Mouse (Mus musculus) brown adipose tissue, adult 24 weeks (tissue): Measurements from ENCODE around the gene Pcnt. TPM values are rescaled to one million over a fixed set of nuclear protein-coding genes. Genes with fewer than 3 reads are reported as not detected.

Experiments
- H3K27ac ChIP-seq: fragments of 200-500 bp; replicated peaks from 2 replicates; pipeline ENCODE4 v1.5.1; 2012; ENCODE audit warnings: low read depth, mild to moderate bottlenecking, low read length
- H3K4me1 ChIP-seq: fragments of 200-500 bp; 2 replicates; pipeline ENCODE4 v1.6.1; 2012; ENCODE audit warnings: low read length, mixed read lengths; ENCODE audit not compliant: control insufficient read depth, insufficient read depth, insufficient read length
- H3K4me3 ChIP-seq: fragments of 200-500 bp; 2 replicates; pipeline ENCODE4 v1.5.1; 2012; ENCODE audit warnings: low read depth, mild to moderate bottlenecking, low read length, moderate library complexity; ENCODE audit not compliant: insufficient read depth
- polyA plus RNA-seq: library from polyadenylated mRNA; stranded (reverse); fragments of >200 nt; gene quantifications from 2 replicates; pipeline ENCODE4 v1.2.4, GENCODE M21; 2012; ENCODE audit not compliant: missing spikeins, insufficient read depth, insufficient read length

Pcnt gene
- polyA plus RNA-seq, 1 experiment: 4.7 TPM

DNA sequence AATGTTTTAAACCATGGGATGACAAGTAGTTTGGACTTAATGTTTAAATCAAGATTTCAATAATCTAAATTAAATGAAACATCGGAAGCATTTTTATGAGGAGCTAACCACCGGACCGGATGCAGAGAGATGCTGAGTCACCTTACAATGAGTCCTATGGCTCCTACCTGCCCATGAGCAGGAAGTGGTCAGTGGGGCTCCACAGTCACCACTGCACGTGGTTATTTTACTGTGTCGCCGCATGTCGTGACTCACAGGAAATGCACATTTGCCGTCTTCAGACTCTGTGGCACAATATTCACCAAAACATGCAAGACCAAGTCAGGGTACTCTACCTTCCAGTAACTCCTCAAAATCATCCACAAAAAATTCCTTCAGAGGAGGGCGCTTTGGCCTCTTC lies 135.8 kb downstream of the Pcnt start:
- Histone ChIP-seq H3K4me1 (0 out of 2 replicates have a peak, but pooled peaks cover 2% of the 10 kb centered on the region), H3K4me3 (no peak overlapping the region), H3K27ac (no peak overlapping the region)

Other genes with a start within 250 kb of the Pcnt start
- 11.6 and 14.1 TPM in 2 replicates for gene Prmt2, start 204.9 kb downstream of the Pcnt start, polyA plus RNA-seq
- gene S100b, start 188.9 kb downstream of the Pcnt start, polyA plus RNA-seq: 263 and 317 TPM in 2 replicates
- 15.9 TPM in 2 replicates for gene Dip2a, start 97.5 kb downstream of the Pcnt start, polyA plus RNA-seq
- not detected in 2 replicates for gene AC141477.1, start 2.3 kb downstream of the Pcnt start, polyA plus RNA-seq
- gene 2610028H24Rik, start 6.3 kb upstream of the Pcnt start, polyA plus RNA-seq: not detected in 2 replicates
- 17.3 and 20.4 TPM in 2 replicates for gene Mcm3ap, start 26.1 kb upstream of the Pcnt start, polyA plus RNA-seq
- gene Ybey, start 26.3 kb upstream of the Pcnt start, polyA plus RNA-seq: 2.1 and 2.9 TPM in 2 replicates
- 28.3 and 42.6 TPM in 2 replicates for gene Lss, start 88.8 kb upstream of the Pcnt start, polyA plus RNA-seq
- gene Spatc1l, start 119.5 kb upstream of the Pcnt start, polyA plus RNA-seq: not detected in 2 replicates
- not detected in 2 replicates for gene Ftcd, start 132.9 kb upstream of the Pcnt start, polyA plus RNA-seq
- gene Col6a2, start 180.8 kb upstream of the Pcnt start, polyA plus RNA-seq: 34.7 and 42.3 TPM in 2 replicates